17 mouse cellular contexts compared by ENCODE assay signal in genomic region chr7:122998189-122998588, GRCm38 (mm10).
"Had no signal": no experiment of that assay in that cellular context is flagged by ENCODE, and none has a peak within 500 bp of the region (broad histone marks: within the 10 kb centered on the region; RNA-seq: fewer than 3 reads in every experiment).

No protein-coding gene starts in this region.

- H3K4me3 ChIP-seq: intestine, embryonic 15.5 days; kidney, embryonic 15.5 days; midbrain, embryonic 12.5 days; myocyte; neural tube, embryonic 13.5 days; stomach, embryonic 15.5 days had no signal

- H3K4me2 ChIP-seq: intestine, embryonic 15.5 days; kidney, embryonic 15.5 days; midbrain, embryonic 12.5 days; neural tube, embryonic 13.5 days; stomach, embryonic 15.5 days had no signal

- H3K27me3 ChIP-seq: intestine, embryonic 15.5 days; kidney, embryonic 15.5 days; midbrain, embryonic 12.5 days; neural tube, embryonic 13.5 days; stomach, embryonic 15.5 days had no signal

- DNase-seq: kidney, adult 11 months; kidney, adult 8-10 months; kidney, postnatal 25 days; liver, postnatal 0 days; lung, postnatal 14 days; lung, postnatal 4 days; right cerebral cortex, postnatal 25 days; spleen, adult 18-20 months; thymus, adult 18-20 months; thymus, postnatal 36 days had no signal

- ATAC-seq: intestine, embryonic 15.5 days; liver, postnatal 0 days had no signal

- H3K9ac ChIP-seq: intestine, embryonic 15.5 days; kidney, embryonic 15.5 days; liver, embryonic 14.5 days; liver, postnatal 0 days; midbrain, embryonic 12.5 days; neural tube, embryonic 13.5 days; stomach, embryonic 15.5 days had no signal

- H3K9me3 ChIP-seq: intestine, embryonic 15.5 days; kidney, embryonic 15.5 days; midbrain, embryonic 12.5 days; neural tube, embryonic 13.5 days; stomach, embryonic 15.5 days had no signal

- H3K27ac ChIP-seq: intestine, embryonic 15.5 days; kidney, embryonic 15.5 days; liver, embryonic 14.5 days; midbrain, embryonic 12.5 days; neural tube, embryonic 13.5 days; stomach, embryonic 15.5 days had no signal

- H3K4me1 ChIP-seq: intestine, embryonic 15.5 days; kidney, embryonic 15.5 days; midbrain, embryonic 12.5 days; neural tube, embryonic 13.5 days; stomach, embryonic 15.5 days had no signal
